Mouse (Mus musculus): ENCODE data around the gene Dcps. TPM values are rescaled to one million over a fixed set of nuclear protein-coding genes. Genes with fewer than 3 reads are reported as not detected.

Gene Dcps
- 10 to 100 TPM; 17.3 to 17.8 TPM for total RNA-seq (2021)

GRCm38 (mm10) chr9:35175251-35176123 lies at the start of gene Dcps:
Dcps (minus strand) TSS chr9:35176061.
- intact Hi-C loops (cut with DNase I), result no loop called here

GRCm38 (mm10) chr9:35223466-35223865 lies 47.6 kb upstream of the Dcps start:
- intact Hi-C loops (cut with DNase I), result no loop called here
- DNase-seq, result no peak

More at GRCm38 (mm10) chr9:35175251-35176123, at the start of gene Dcps:
- DNase-seq, result peak; percentile 89 to 91

- intact Hi-C loops (cut with DNase I), result no loop called here
- DNase-seq, result no peak
Observed at GRCm38 (mm10) chr9:35217963-35218362, 42.1 kb upstream of the Dcps start.

- intact Hi-C loops (cut with DNase I), result loop anchor here (1.0 kb wide), 1 partner anchor 55 kb away; the partner anchor contains the start of genes Fam118b and Rpusd4
- DNase-seq, result no peak
Observed at GRCm38 (mm10) chr9:35211573-35212511, 36.0 kb upstream of the Dcps start.

- intact Hi-C loops (cut with DNase I), result loop anchor here (1.0 kb wide), 1 partner anchor 56 kb away; the partner anchor contains the start of genes Fam118b and Rpusd4
- peak; percentile 98 for DNase-seq
Observed at GRCm38 (mm10) chr9:35210542-35211474, 34.9 kb upstream of the Dcps start, which contains the start of gene Foxred1. Foxred1 (minus strand) TSS chr9:35211055.

GRCm38 (mm10) chr9:35204421-35204820 lies 28.6 kb upstream of the Dcps start:
- no peak for DNase-seq
- intact Hi-C loops (cut with DNase I), result loop anchor here (5.0 kb wide), 1 partner anchor 333 kb away; no protein-coding TSS in a partner anchor

- intact Hi-C loops (cut with DNase I), result loop anchor here (5.0 kb wide), 1 partner anchor 334 kb away; no protein-coding TSS in a partner anchor
- no peak for DNase-seq
Observed at GRCm38 (mm10) chr9:35203536-35203935, 27.7 kb upstream of the Dcps start.

- DNase-seq, result no peak
- intact Hi-C loops (cut with DNase I), result loop anchor here (5.0 kb wide), 1 partner anchor 337 kb away; no protein-coding TSS in a partner anchor
Observed at GRCm38 (mm10) chr9:35200529-35201060, 24.7 kb upstream of the Dcps start.

- intact Hi-C loops (cut with DNase I), result loop anchor here (5.0 kb wide), 1 partner anchor 337 kb away; no protein-coding TSS in a partner anchor
- peak; percentile 95 to 96 for DNase-seq
Observed at GRCm38 (mm10) chr9:35199772-35200471, 24.1 kb upstream of the Dcps start, which contains the start of the genes Srpr and Tirap. Srpr (plus strand) TSS chr9:35200175. Tirap (minus strand) TSS chr9:35200291.

GRCm38 (mm10) chr9:35198945-35199771 lies 23.3 kb upstream of the Dcps start:
- no peak for DNase-seq
- intact Hi-C loops (cut with DNase I), result no loop called here

- intact Hi-C loops (cut with DNase I), result no loop called here
- no peak for DNase-seq
Observed at GRCm38 (mm10) chr9:35198351-35198750, 22.5 kb upstream of the Dcps start.

- DNase-seq, result no peak
- intact Hi-C loops (cut with DNase I), result no loop called here
Observed at GRCm38 (mm10) chr9:35197625-35198024, 21.8 kb upstream of the Dcps start.

GRCm38 (mm10) chr9:35194048-35194447 lies 18.2 kb upstream of the Dcps start:
- intact Hi-C loops (cut with DNase I), result no loop called here
- DNase-seq, result no peak

- intact Hi-C loops (cut with DNase I), result no loop called here
- DNase-seq, result no peak
Observed at GRCm38 (mm10) chr9:35192983-35193542, 17.2 kb upstream of the Dcps start.

GRCm38 (mm10) chr9:35188700-35189099 lies 12.8 kb upstream of the Dcps start:
- intact Hi-C loops (cut with DNase I), result no loop called here
- DNase-seq, result no peak

- intact Hi-C loops (cut with DNase I), result no loop called here
- DNase-seq, result no peak
Observed at GRCm38 (mm10) chr9:35187351-35187903, 11.6 kb upstream of the Dcps start.

- intact Hi-C loops (cut with DNase I), result no loop called here
- DNase-seq, result no peak
Observed at GRCm38 (mm10) chr9:35186430-35186829, 10.6 kb upstream of the Dcps start.

Data from heart, postnatal 36 days (tissue).